Mouse (Mus musculus) CH12.LX (cell line): ENCODE results near the gene B4galt2.

Experiments used
- CHD2 ChIP-seq: IDR thresholded peaks from 2 replicates; pipeline ENCODE4 v1.6.1; 2011; ENCODE audit warnings: low read length, improper control_type of control experiment
- CTCF ChIP-seq, 2 experiments: IDR thresholded peaks in 1 of 2; conservative IDR thresholded peaks in 1 of 2; 2 replicates each; pipeline ENCODE4 v1.5.1; 2011 to 2012; ENCODE audit warnings: low read depth in 2 of 2, low read length in 2 of 2, improper control_type of control experiment in 1 of 2, inconsistent platforms in 1 of 2, mild to moderate bottlenecking in 1 of 2, moderate library complexity in 1 of 2
- EP300 ChIP-seq: IDR thresholded peaks from 2 replicates; pipeline ENCODE4 v1.6.1; 2011; ENCODE audit warnings: low read length, improper control_type of control experiment
- GABPA ChIP-seq: IDR thresholded peaks from 2 replicates; pipeline ENCODE4 v1.6.1; 2012; ENCODE audit warnings: low read depth, low read length, improper control_type of control experiment, inconsistent platforms; ENCODE audit not compliant: insufficient replicate concordance
- IRF4 ChIP-seq: IDR thresholded peaks from 2 replicates; pipeline ENCODE4 v1.6.1; 2014; ENCODE audit warnings: low read depth, mild to moderate bottlenecking, inconsistent platforms, low read length, improper control_type of control experiment
- MAFK ChIP-seq: IDR thresholded peaks from 2 replicates; pipeline ENCODE4 v1.6.1; 2011; ENCODE audit warnings: low read length, improper control_type of control experiment; ENCODE audit not compliant: insufficient replicate concordance
- MAX ChIP-seq: IDR thresholded peaks from 2 replicates; pipeline ENCODE4 v1.6.1; 2011; ENCODE audit warnings: low read length, improper control_type of control experiment
- MAZ ChIP-seq: IDR thresholded peaks from 2 replicates; pipeline ENCODE4 v1.6.1; 2012; ENCODE audit warnings: low read depth, mild to moderate bottlenecking, inconsistent platforms, low read length, improper control_type of control experiment, moderate library complexity
- POLR2A ChIP-seq: IDR thresholded peaks from 2 replicates; pipeline ENCODE4 v1.6.1; 2011; ENCODE audit warnings: low read depth, mild to moderate bottlenecking, improper control_type of control experiment, low read length
- RCOR1 ChIP-seq: conservative IDR thresholded peaks from 2 replicates; pipeline ENCODE4 v1.6.1; 2012; ENCODE audit warnings: low read depth, mild to moderate bottlenecking, inconsistent platforms, low read length, improper control_type of control experiment
- SMC3 ChIP-seq: IDR thresholded peaks from 2 replicates; pipeline ENCODE4 v1.6.1; 2011; ENCODE audit warnings: low read depth, low read length, improper control_type of control experiment
- ZC3H11A ChIP-seq: IDR thresholded peaks from 2 replicates; pipeline ENCODE4 v1.6.1; 2012; ENCODE audit warnings: low read depth, mild to moderate bottlenecking, inconsistent platforms, low read length, improper control_type of control experiment

- no peak for TF ChIP-seq MAX
- TF ChIP-seq POLR2A: no peak
- TF ChIP-seq MAFK: no peak
- no peak for TF ChIP-seq IRF4
- no peak for TF ChIP-seq CTCF (conservative IDR thresholded peaks at IDR 0.05 in 1 of 2, IDR thresholded peaks at IDR 0.05 in 1 of 2; ENCODE audit: low read depth in 2 of 2, low read length in 2 of 2)
- TF ChIP-seq GABPA: no peak
- TF ChIP-seq MAZ: no peak
- no peak for TF ChIP-seq CHD2
- no peak for TF ChIP-seq RCOR1
- TF ChIP-seq ZC3H11A: no peak
- no peak for TF ChIP-seq SMC3
- no peak for TF ChIP-seq EP300
Measured at GRCm38 (mm10) chr4:117916386-117916785, 33.1 kb upstream of the B4galt2 start.
